Comparison of ENCODE assay signal across 28 mouse cellular contexts in the genomic region with DNA sequence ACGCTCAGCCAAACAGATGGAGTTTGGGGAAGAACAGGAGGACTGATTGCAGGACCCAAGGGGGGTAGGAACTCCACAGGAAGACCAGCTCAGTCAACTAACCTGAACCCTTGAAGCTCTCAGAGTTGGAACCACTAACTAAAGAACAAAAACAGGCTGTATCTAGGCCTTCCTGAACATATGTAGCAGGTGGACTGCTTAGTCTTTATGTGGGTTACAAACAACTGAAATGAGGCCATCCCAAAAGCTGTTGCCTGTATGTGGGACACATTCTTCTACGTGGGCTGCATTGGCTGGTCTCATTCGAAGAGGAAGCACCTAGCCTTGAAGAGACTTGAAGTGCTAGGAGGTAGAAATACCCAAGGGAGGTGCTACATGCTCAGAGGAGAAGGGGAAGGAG.
"Had no signal": no experiment of that assay in that cellular context is flagged by ENCODE, and none has a peak within 500 bp of the region (broad histone marks: within the 10 kb centered on the region; RNA-seq: fewer than 3 reads in every experiment).

No protein-coding gene starts in this region.

- ATAC-seq: forebrain, embryonic 13.5 days; forebrain, embryonic 14.5 days; forebrain, embryonic 15.5 days; forebrain, embryonic 16.5 days; forebrain, postnatal 0 days had no signal

- H3K4me1 ChIP-seq: embryonic facial prominence, embryonic 10.5 days; embryonic facial prominence, embryonic 12.5 days; embryonic facial prominence, embryonic 13.5 days; embryonic facial prominence, embryonic 15.5 days; forebrain, embryonic 10.5 days; forebrain, embryonic 12.5 days; forebrain, embryonic 13.5 days; forebrain, embryonic 15.5 days had no signal

- H3K36me3 ChIP-seq: embryonic facial prominence, embryonic 10.5 days; embryonic facial prominence, embryonic 12.5 days; embryonic facial prominence, embryonic 13.5 days; embryonic facial prominence, embryonic 15.5 days; forebrain, embryonic 10.5 days; forebrain, embryonic 12.5 days; forebrain, embryonic 15.5 days had no signal

- H3K9ac ChIP-seq: embryonic facial prominence, embryonic 12.5 days; embryonic facial prominence, embryonic 13.5 days; embryonic facial prominence, embryonic 15.5 days; forebrain, embryonic 12.5 days; forebrain, embryonic 13.5 days; forebrain, embryonic 15.5 days; forebrain, postnatal 0 days had no signal

- H3K4me3 ChIP-seq: embryonic facial prominence, embryonic 10.5 days; embryonic facial prominence, embryonic 12.5 days; embryonic facial prominence, embryonic 13.5 days; embryonic facial prominence, embryonic 15.5 days; erythroblast, embryonic 14.5 days; forebrain, embryonic 10.5 days; forebrain, embryonic 12.5 days; forebrain, embryonic 13.5 days; forebrain, embryonic 15.5 days; gastrocnemius, adult 2 months; heart, adult 2 months had no signal

- H3K4me2 ChIP-seq: embryonic facial prominence, embryonic 12.5 days; embryonic facial prominence, embryonic 13.5 days; embryonic facial prominence, embryonic 15.5 days; forebrain, embryonic 12.5 days; forebrain, embryonic 13.5 days; forebrain, embryonic 15.5 days had no signal

- DNase-seq: cerebellum, adult 8-10 months; cerebellum, adult 9-10 months; cerebellum, adult 9-11 months; cerebellum, postnatal 10 days; cerebellum, postnatal 14 days; cerebellum, postnatal 25 days; cerebellum, postnatal 36 days; embryo, embryonic 11 days; forebrain, postnatal 0 days; gastrocnemius, adult 2 months; gastrocnemius, postnatal 10 days; gastrocnemius, postnatal 14 days; gastrocnemius, postnatal 25 days; gastrocnemius, postnatal 36 days; heart, adult 11 months; heart, adult 18-20 months; heart, adult 2 months had no signal

- H3K27ac ChIP-seq: embryonic facial prominence, embryonic 10.5 days; embryonic facial prominence, embryonic 12.5 days; embryonic facial prominence, embryonic 13.5 days; embryonic facial prominence, embryonic 15.5 days; forebrain, embryonic 10.5 days; forebrain, embryonic 12.5 days; forebrain, embryonic 13.5 days; forebrain, embryonic 15.5 days; gastrocnemius, adult 2 months; heart, adult 2 months had no signal

- H3K27me3 ChIP-seq: embryonic facial prominence, embryonic 12.5 days; embryonic facial prominence, embryonic 13.5 days; embryonic facial prominence, embryonic 15.5 days; forebrain, embryonic 12.5 days; forebrain, embryonic 13.5 days; forebrain, embryonic 15.5 days had no signal

- H3K9me3 ChIP-seq: embryonic facial prominence, embryonic 10.5 days; embryonic facial prominence, embryonic 12.5 days; embryonic facial prominence, embryonic 13.5 days; embryonic facial prominence, embryonic 15.5 days; forebrain, embryonic 10.5 days; forebrain, embryonic 12.5 days; forebrain, embryonic 13.5 days; forebrain, embryonic 15.5 days had no signal
